Mouse (Mus musculus) bone marrow, adult 2 months (tissue): ENCODE data around the gene Mdk.

Source experiments
- CTCF ChIP-seq: fragments of 200-500 bp; IDR thresholded peaks from 2 replicates; pipeline ENCODE4 v1.5.1; 2011; ENCODE audit warnings: low read length, control low read depth; ENCODE audit not compliant: control insufficient read depth, insufficient read depth
- POLR2A ChIP-seq: fragments of 200-500 bp; IDR thresholded peaks from 2 replicates; pipeline ENCODE4 v1.6.1; 2011; ENCODE audit warnings: low read depth, mild to moderate bottlenecking, control low read depth, low read length, borderline replicate concordance; ENCODE audit not compliant: control insufficient read depth

DNA sequence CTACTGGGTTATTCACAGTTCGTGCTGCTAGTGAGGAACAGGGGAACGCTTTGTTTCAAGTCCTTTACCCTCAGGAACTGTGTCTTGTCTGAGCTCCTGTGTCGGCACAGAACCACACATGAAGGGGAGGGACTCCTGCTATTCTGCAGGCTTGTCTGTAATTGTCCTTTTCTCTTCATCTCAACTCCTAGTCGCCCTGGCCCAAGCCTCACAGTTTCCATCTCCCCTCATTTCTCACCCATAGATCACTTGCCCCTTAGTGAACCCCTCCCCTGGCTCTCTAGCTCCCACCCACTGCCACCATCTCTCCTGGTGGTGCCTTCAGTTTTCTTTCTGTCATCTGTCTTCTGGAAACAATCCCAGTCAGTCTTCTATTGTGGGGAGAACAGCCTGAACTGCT lies 48.1 kb upstream of the Mdk start:
- no peak for TF ChIP-seq CTCF
- TF ChIP-seq POLR2A: no peak
